Mouse (Mus musculus) small intestine, adult 2 months (tissue): Measurements from ENCODE around the gene Nckap5.

ENCODE experiments used
- CTCF ChIP-seq: fragments of 200-500 bp; IDR thresholded peaks from 2 replicates; pipeline ENCODE4 v1.5.1; 2012; ENCODE audit warnings: low read depth, mild to moderate bottlenecking, control low read depth, inconsistent platforms, low read length, moderate library complexity, mixed read lengths; ENCODE audit not compliant: insufficient replicate concordance, insufficient read length; ENCODE audit errors: extremely low read depth
- POLR2A ChIP-seq: fragments of 200-500 bp; IDR thresholded peaks from 2 replicates; pipeline ENCODE4 v1.6.1; 2012; ENCODE audit warnings: low read depth, mild to moderate bottlenecking, control low read depth, inconsistent platforms, low read length, moderate library complexity

GRCm38 (mm10) chr1:126606189-126607080 lies 224.2 kb downstream of the Nckap5 start:
- TF ChIP-seq CTCF (no peak), POLR2A (no peak)
